8 mouse cellular contexts compared by ENCODE assay signal in the genomic region with DNA sequence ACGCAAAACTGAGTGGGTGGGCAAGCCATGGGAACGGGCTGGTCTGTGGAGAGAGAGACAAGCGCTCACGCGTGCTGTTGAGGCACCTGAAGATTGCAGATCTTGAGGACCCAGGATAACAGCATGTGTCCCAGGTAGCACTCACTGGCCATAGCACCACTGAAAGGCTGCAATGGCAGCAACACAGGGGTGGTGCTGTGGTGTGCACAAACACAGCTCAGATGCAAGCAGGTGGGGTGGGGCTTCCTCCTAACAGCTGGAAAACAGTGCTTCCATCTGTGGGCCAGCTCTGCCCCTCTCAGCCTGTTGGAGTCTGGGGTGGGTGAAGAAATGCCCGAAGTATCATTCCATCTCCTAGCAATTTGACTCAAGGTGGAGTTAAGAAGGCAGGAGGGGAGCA. TPM values are rescaled to one million over a fixed set of nuclear protein-coding genes. Genes with fewer than 3 reads are reported as not detected.
DNase-seq lines count a peak whose midpoint lies in the region; ATAC-seq and TF ChIP-seq lines count a peak whose summit lies in the region.

A gene (plus strand): TSS at position 301 of the 400 bp plus-strand sequence.

- H3K4me3 ChIP-seq in kidney, postnatal 0 days (replicated peaks; ENCODE audit: low read depth, low read length): no peak within 1 kb of the TSS
- no peak within 1 kb of the TSS for H3K4me3 ChIP-seq in forebrain, embryonic 11.5 days (ENCODE audit: low read depth, low read length)

- H3K27me3 ChIP-seq in kidney, postnatal 0 days (ENCODE audit: insufficient read depth, low read length): no peaks in the 10 kb centered on the region
- peaks cover 4% of the 10 kb centered on the region for H3K27me3 ChIP-seq in Patski
- no peaks in the 10 kb centered on the region; the same call in 1 of the 2 replicates for H3K27me3 ChIP-seq in forebrain, embryonic 11.5 days (ENCODE audit: control insufficient read depth, insufficient read depth, low read length)

- no peak within 1 kb of the TSS for H3K4me2 ChIP-seq in kidney, postnatal 0 days (ENCODE audit: low read length)
- no peak within 1 kb of the TSS for H3K4me2 ChIP-seq in forebrain, embryonic 11.5 days (ENCODE audit: low read depth, low read length, severe bottlenecking)

- TF ChIP-seq CTCF in kidney, postnatal 0 days (IDR thresholded peaks at IDR 0.05; ENCODE audit: low read depth): no peak
- TF ChIP-seq CTCF in Patski (IDR thresholded peaks at IDR 0.05): no peak

- CTCF ChIA-PET in Patski (lab: Charles Lee): no interaction called here

- ATAC-seq in kidney, postnatal 0 days (replicated peaks; ENCODE audit: low FRiP score, low read depth): no peak
- ATAC-seq in Patski: no peak
- no peak for ATAC-seq in forebrain, embryonic 11.5 days (replicated peaks; ENCODE audit: low FRiP score)
- no peak for ATAC-seq in megakaryocyte progenitor cell, adult 5-6 weeks (replicated peaks; ENCODE audit: poor library complexity)

- H3K27ac ChIP-seq in kidney, postnatal 0 days: no peak within 1 kb of the TSS
- no peak within 1 kb of the TSS for H3K27ac ChIP-seq in forebrain, embryonic 11.5 days (ENCODE audit: low read depth, low read length)

- no peaks in the 10 kb centered on the region for H3K36me3 ChIP-seq in kidney, postnatal 0 days (ENCODE audit: insufficient read depth, low read length)
- H3K36me3 ChIP-seq in forebrain, embryonic 11.5 days (ENCODE audit: control insufficient read depth, insufficient read depth, low read length): no peaks in the 10 kb centered on the region

- in situ Hi-C loops in Patski (cut with MboI; ENCODE audit: low pct_unique_long_range_greater_than_20kb): no loop called here

- POLR2A ChIA-PET in Patski (lab: Charles Lee): no interaction called here

- no peak within 1 kb of the TSS for H3K9ac ChIP-seq in kidney, postnatal 0 days (ENCODE audit: low read depth, low read length)
- H3K9ac ChIP-seq in forebrain, embryonic 11.5 days (ENCODE audit: low read length): no peak within 1 kb of the TSS

- H3K4me1 ChIP-seq in kidney, postnatal 0 days (replicated peaks; ENCODE audit: insufficient read depth, low read length): no peaks in the 10 kb centered on the region
- H3K4me1 ChIP-seq in forebrain, embryonic 11.5 days (replicated peaks; ENCODE audit: control insufficient read depth, insufficient read depth, low read length): no peaks in the 10 kb centered on the region

- no peaks in the 10 kb centered on the region for H3K9me3 ChIP-seq in kidney, postnatal 0 days (replicated peaks; ENCODE audit: low read length)
- H3K9me3 ChIP-seq in forebrain, embryonic 11.5 days (ENCODE audit: control insufficient read depth, low read length): no peaks in the 10 kb centered on the region

- DNase-seq in kidney, postnatal 0 days (ENCODE audit: low spot score): no peak
- no peak for DNase-seq in kidney, adult 9 months
- no peak for DNase-seq in Patski (ENCODE audit: low read depth, low spot score)
- DNase-seq in forebrain, embryonic 11.5 days (ENCODE audit: low spot score): no peak
- no peak for DNase-seq in retina, embryonic 14.5 days (ENCODE audit: low spot score)
- no peak for DNase-seq in right cerebral cortex, postnatal 36 days (ENCODE audit: low spot score in 2 of 2)
- no peak for DNase-seq in cerebellum, adult 18-20 months

- WGBS in kidney, postnatal 0 days: 79% methylated on average over 6 of the region's 6 CpGs
- WGBS in forebrain, embryonic 11.5 days: 86% methylated on average over 6 of the region's 6 CpGs

RNA-seq across cellular contexts. Expression of the gene that starts here (rescaled TPM):
- 14.1 and 17.1 TPM in 2 replicates for polyA plus RNA-seq in kidney, postnatal 0 days (2015; fragmentation: Nextera tagmentation; extraction: Ambion mirVana)
- 11.9 TPM for polyA plus RNA-seq in Patski (2021)
- 32.7 and 33.9 TPM in 2 replicates for polyA plus RNA-seq in forebrain, embryonic 11.5 days (2014; fragmentation: Nextera tagmentation; extraction: Ambion mirVana)
- 30.9 and 33.1 TPM in 2 replicates for total RNA-seq in megakaryocyte progenitor cell, adult 5-6 weeks (2015)
- total RNA-seq in megakaryocyte progenitor cell, adult 5-6 weeks (2017): 24.5 and 38.6 TPM in 2 replicates
